Mouse (Mus musculus): ENCODE results near the gene Gm20821. TPM values are rescaled to one million over a fixed set of nuclear protein-coding genes. Genes with fewer than 3 reads are reported as not detected.
"Not testable (repeated sequence)": the region's sequence is repeated elsewhere in the genome, so short reads cannot be mapped to it uniquely, and the experiment has no call there.

Gm20821 gene
- not detected in 2 replicates for polyA plus RNA-seq (2011; ENCODE audit: insufficient read length, low read depth, missing spikeins)

DNA sequence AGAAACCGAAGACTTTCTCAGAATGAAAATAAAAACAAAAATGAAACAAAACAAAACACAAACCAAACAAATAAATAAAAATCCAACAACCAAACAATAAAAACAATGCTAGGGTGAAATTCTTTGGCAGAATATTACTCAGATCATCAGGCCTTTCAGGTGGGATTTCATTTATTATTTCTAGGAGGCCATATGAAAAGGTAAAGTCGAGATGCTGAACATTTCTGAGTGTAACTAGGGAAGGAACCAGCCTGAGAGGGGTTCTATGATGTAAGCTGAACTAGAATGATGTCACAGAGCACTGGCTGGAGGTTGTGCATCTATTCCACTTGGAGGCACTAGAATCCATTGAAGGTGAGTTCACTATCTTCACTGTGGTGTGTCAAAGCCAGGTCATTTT is at the start of gene Gm20821:
Gene Gm20821, plus strand, starts transcription at position 301 of the 400 bp plus-strand sequence.
- H3K4me1 ChIP-seq (ENCODE audit: control insufficient read depth, insufficient read depth, low read length); H3K4me3 ChIP-seq (ENCODE audit: insufficient read depth, low read length); H3K27ac ChIP-seq (ENCODE audit: insufficient read depth, low read length): not testable (repeated sequence)

Data from embryonic fibroblast, embryonic 13.5 days (primary cell).